Mouse (Mus musculus): ENCODE measurements around the gene Gatd1. TPM values are rescaled to one million over a fixed set of nuclear protein-coding genes. Genes with fewer than 3 reads are reported as not detected.

Gatd1 gene
- polyA plus RNA-seq (2015; fragmentation: Nextera tagmentation; extraction: Ambion mirVana): 17.4 and 18.2 TPM in 2 replicates

- Histone ChIP-seq H3K4me2 (ENCODE audit: low read depth, low read length) (peak within 1 kb of the TSS; percentile 95), H3K36me3 (replicated peaks; ENCODE audit: insufficient read depth, low read length) (peaks cover 21% of the 10 kb centered on the region), H3K4me1 (ENCODE audit: insufficient read depth) (peaks cover 41% of the 10 kb centered on the region), H3K27me3 (ENCODE audit: insufficient read depth, low read length) (no peaks in the 10 kb centered on the region), H3K27ac (ENCODE audit: low read depth) (peak within 1 kb of the TSS; percentile 85), H3K9ac (replicated peaks) (peak within 1 kb of the TSS; percentile 75), H3K9me3 (ENCODE audit: low read length) (no peaks in the 10 kb centered on the region), H3K4me3 (ENCODE audit: low read depth, low read length) (peak within 1 kb of the TSS; percentile 64)
- ATAC-seq: peak; percentile 89
- WGBS (ENCODE audit: insufficient replicate concordance): under 1% methylated on average over 54 of the region's 56 CpGs
- TF ChIP-seq CTCF (IDR thresholded peaks at IDR 0.05; ENCODE audit: low read depth) (peak; percentile 45), EP300 (IDR thresholded peaks at IDR 0.05; ENCODE audit: low read depth) (peak; percentile 75; the same call in 1 of the 2 replicates)
- peak; percentile 100 for DNase-seq
Measured at GRCm38 (mm10) chr7:141413809-141414584, at the start of gene Gatd1. Gatd1 (minus strand) TSS chr7:141414136.

GRCm38 (mm10) chr7:141462333-141462821 lies 48.4 kb upstream of the Gatd1 start:
- ATAC-seq (no peak), DNase-seq (no peak)
- H3K36me3 ChIP-seq (replicated peaks; ENCODE audit: insufficient read depth, low read length): peaks cover 26% of the 10 kb centered on the region
- peaks cover 48% of the 10 kb centered on the region for H3K27me3 ChIP-seq (ENCODE audit: insufficient read depth, low read length)
- H3K9ac ChIP-seq (replicated peaks): 0 out of 2 replicates have a peak overlapping the region, but pooled peaks have one; percentile 64
- peaks cover 31% of the 10 kb centered on the region for H3K4me1 ChIP-seq (ENCODE audit: insufficient read depth)
- H3K9me3 ChIP-seq (ENCODE audit: low read length): no peaks in the 10 kb centered on the region
- H3K27ac ChIP-seq (ENCODE audit: low read depth): no peak overlapping the region
- 19% methylated on average over 5 of the region's 5 CpGs for WGBS (ENCODE audit: insufficient replicate concordance)
- TF ChIP-seq CTCF (IDR thresholded peaks at IDR 0.05; ENCODE audit: low read depth) (no peak), EP300 (IDR thresholded peaks at IDR 0.05; ENCODE audit: low read depth) (no peak)
- H3K4me3 ChIP-seq (ENCODE audit: low read depth, low read length): peak overlapping the region; percentile 54
- peak overlapping the region; percentile 75 for H3K4me2 ChIP-seq (ENCODE audit: low read depth, low read length)

GRCm38 (mm10) chr7:141461521-141462332 lies 47.8 kb upstream of the Gatd1 start:
- TF ChIP-seq CTCF (IDR thresholded peaks at IDR 0.05; ENCODE audit: low read depth) (peak; percentile 29; the same call in 1 of the 2 replicates), EP300 (IDR thresholded peaks at IDR 0.05; ENCODE audit: low read depth) (no peak)
- peak overlapping the region; percentile 64 for H3K9ac ChIP-seq (replicated peaks)
- no peak for ATAC-seq
- peak overlapping the region; percentile 54 for H3K4me3 ChIP-seq (ENCODE audit: low read depth, low read length)
- H3K9me3 ChIP-seq (ENCODE audit: low read length): no peaks in the 10 kb centered on the region
- DNase-seq: no peak
- H3K4me1 ChIP-seq (ENCODE audit: insufficient read depth): peaks cover 32% of the 10 kb centered on the region
- H3K4me2 ChIP-seq (ENCODE audit: low read depth, low read length): peak overlapping the region; percentile 75
- peaks cover 29% of the 10 kb centered on the region for H3K36me3 ChIP-seq (replicated peaks; ENCODE audit: insufficient read depth, low read length)
- peak overlapping the region; percentile 45; the same call in 1 of the 2 replicates for H3K27ac ChIP-seq (ENCODE audit: low read depth)
- 4% methylated on average over 45 of the region's 59 CpGs for WGBS (ENCODE audit: insufficient replicate concordance)
- H3K27me3 ChIP-seq (ENCODE audit: insufficient read depth, low read length): peaks cover 48% of the 10 kb centered on the region

- Histone ChIP-seq H3K9me3 (ENCODE audit: low read length) (no peaks in the 10 kb centered on the region), H3K27ac (ENCODE audit: low read depth) (peak within 1 kb of the TSS; percentile 45; the same call in 1 of the 2 replicates), H3K27me3 (ENCODE audit: insufficient read depth, low read length) (peaks cover 48% of the 10 kb centered on the region), H3K4me2 (ENCODE audit: low read depth, low read length) (peak within 1 kb of the TSS; percentile 75), H3K9ac (replicated peaks) (peak within 1 kb of the TSS; percentile 64), H3K4me1 (ENCODE audit: insufficient read depth) (peaks cover 36% of the 10 kb centered on the region), H3K36me3 (replicated peaks; ENCODE audit: insufficient read depth, low read length) (peaks cover 29% of the 10 kb centered on the region), H3K4me3 (ENCODE audit: low read depth, low read length) (peak within 1 kb of the TSS; percentile 54)
- TF ChIP-seq CTCF (IDR thresholded peaks at IDR 0.05; ENCODE audit: low read depth) (no peak), EP300 (IDR thresholded peaks at IDR 0.05; ENCODE audit: low read depth) (no peak)
- no peak for DNase-seq
- no peak for ATAC-seq
- WGBS (ENCODE audit: insufficient replicate concordance): 63% methylated on average over 15 of the region's 15 CpGs
Measured at GRCm38 (mm10) chr7:141460391-141461113, 46.6 kb upstream of the Gatd1 start, which contains the start of gene Cracr2b. Cracr2b (plus strand) TSS chr7:141461094.

- Histone ChIP-seq H3K36me3 (replicated peaks; ENCODE audit: insufficient read depth, low read length) (peaks cover 29% of the 10 kb centered on the region), H3K4me1 (ENCODE audit: insufficient read depth) (peaks cover 34% of the 10 kb centered on the region), H3K9me3 (ENCODE audit: low read length) (no peaks in the 10 kb centered on the region), H3K27ac (ENCODE audit: low read depth) (no peak overlapping the region), H3K4me3 (ENCODE audit: low read depth, low read length) (no peak overlapping the region), H3K4me2 (ENCODE audit: low read depth, low read length) (no peak overlapping the region), H3K9ac (replicated peaks) (no peak overlapping the region), H3K27me3 (ENCODE audit: insufficient read depth, low read length) (peaks cover 42% of the 10 kb centered on the region)
- no peak for ATAC-seq
- DNase-seq: no peak
- WGBS (ENCODE audit: insufficient replicate concordance): 68% methylated on average over 5 of the region's 5 CpGs
- TF ChIP-seq EP300 (IDR thresholded peaks at IDR 0.05; ENCODE audit: low read depth) (no peak), CTCF (IDR thresholded peaks at IDR 0.05; ENCODE audit: low read depth) (no peak)
Measured at GRCm38 (mm10) chr7:141460001-141460390, 46.1 kb upstream of the Gatd1 start.
